Mouse (Mus musculus): Measurements from ENCODE around the gene A930004D18Rik.

DNA sequence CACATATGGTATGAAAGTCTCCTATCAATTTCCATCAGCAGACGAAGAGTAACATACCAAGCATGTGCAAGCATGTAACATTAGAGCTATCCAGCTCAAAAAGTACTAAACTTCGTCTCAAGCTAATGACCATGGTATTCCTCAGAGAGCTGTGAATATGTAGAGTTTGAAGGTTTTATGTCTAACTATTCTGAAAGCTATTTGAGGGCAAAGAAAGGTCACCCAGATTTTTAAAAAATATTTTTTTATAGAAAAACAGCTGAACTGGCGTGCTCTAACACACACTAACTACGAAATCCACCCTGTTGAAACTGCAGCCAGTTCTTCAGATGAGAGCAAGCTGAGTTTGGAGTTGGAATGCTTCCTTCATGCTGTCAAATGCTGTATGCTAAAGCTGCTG is 33.3 kb downstream of the A930004D18Rik start:
- TF ChIP-seq CTCF (IDR thresholded peaks at IDR 0.05; ENCODE audit: extremely low read depth, insufficient read length, insufficient replicate concordance, low read depth, low read length), result no peak
- TF ChIP-seq POLR2A (IDR thresholded peaks at IDR 0.05; ENCODE audit: low read depth, low read length), result no peak

Data from small intestine, adult 2 months (tissue).